Mouse (Mus musculus): ENCODE results near the gene Tent5c. TPM values are rescaled to one million over a fixed set of nuclear protein-coding genes. Genes with fewer than 3 reads are reported as not detected.

Tent5c gene
- polyA plus RNA-seq, 1 experiment from 2014 or later: 11.5 TPM

GRCm38 (mm10) chr3:100482324-100482911, 6.7 kb downstream of the Tent5c start:
- H3K27ac ChIP-seq (ENCODE audit: low read length): no peak overlapping the region
- H3K4me3 ChIP-seq (ENCODE audit: low read depth, low read length): no peak overlapping the region
- no peaks in the 10 kb centered on the region for H3K4me1 ChIP-seq (ENCODE audit: insufficient read depth, low read depth, low read length)
- H3K27me3 ChIP-seq (replicated peaks; ENCODE audit: insufficient read depth, low read length): no peaks in the 10 kb centered on the region
- no peaks in the 10 kb centered on the region for H3K36me3 ChIP-seq (ENCODE audit: insufficient read depth, low read length)
- no peak for DNase-seq (ENCODE audit: low spot score)
- no peak overlapping the region for H3K4me2 ChIP-seq (replicated peaks; ENCODE audit: low read depth, low read length)
- H3K9ac ChIP-seq (replicated peaks; ENCODE audit: low read depth): no peak overlapping the region
- ATAC-seq: peak; percentile 23; the same call in 1 of the 2 replicates
- no peaks in the 10 kb centered on the region for H3K9me3 ChIP-seq (ENCODE audit: low read length)
- WGBS: 37% methylated on average over 7 of the region's 7 CpGs
- TF ChIP-seq CTCF (IDR thresholded peaks at IDR 0.05) (no peak), EP300 (IDR thresholded peaks at IDR 0.05) (no peak)

GRCm38 (mm10) chr3:100480251-100481005, 8.7 kb downstream of the Tent5c start:
- no peak for DNase-seq (ENCODE audit: low spot score)
- Histone ChIP-seq H3K36me3 (ENCODE audit: insufficient read depth, low read length) (no peaks in the 10 kb centered on the region), H3K4me3 (ENCODE audit: low read depth, low read length) (no peak overlapping the region), H3K27ac (ENCODE audit: low read length) (no peak overlapping the region), H3K27me3 (replicated peaks; ENCODE audit: insufficient read depth, low read length) (no peaks in the 10 kb centered on the region), H3K4me2 (replicated peaks; ENCODE audit: low read depth, low read length) (no peak overlapping the region), H3K4me1 (ENCODE audit: insufficient read depth, low read depth, low read length) (no peaks in the 10 kb centered on the region), H3K9ac (replicated peaks; ENCODE audit: low read depth) (no peak overlapping the region), H3K9me3 (ENCODE audit: low read length) (no peaks in the 10 kb centered on the region)
- 51% methylated on average over 7 of the region's 7 CpGs for WGBS
- ATAC-seq: no peak
- TF ChIP-seq EP300 (IDR thresholded peaks at IDR 0.05) (no peak), CTCF (IDR thresholded peaks at IDR 0.05) (no peak)

- DNase-seq (ENCODE audit: low spot score) (no peak), ATAC-seq (no peak)
- no peaks in the 10 kb centered on the region for H3K27me3 ChIP-seq (replicated peaks; ENCODE audit: insufficient read depth, low read length)
- H3K9ac ChIP-seq (replicated peaks; ENCODE audit: low read depth): no peak overlapping the region
- H3K27ac ChIP-seq (ENCODE audit: low read length): no peak overlapping the region
- no peak overlapping the region for H3K4me2 ChIP-seq (replicated peaks; ENCODE audit: low read depth, low read length)
- no peak overlapping the region for H3K4me3 ChIP-seq (ENCODE audit: low read depth, low read length)
- no peaks in the 10 kb centered on the region for H3K4me1 ChIP-seq (ENCODE audit: insufficient read depth, low read depth, low read length)
- TF ChIP-seq EP300 (IDR thresholded peaks at IDR 0.05) (no peak), CTCF (IDR thresholded peaks at IDR 0.05) (no peak)
- no peaks in the 10 kb centered on the region for H3K36me3 ChIP-seq (ENCODE audit: insufficient read depth, low read length)
- whole genome bisulfite sequencing: 39% methylated on average over 7 of the region's 8 CpGs
- H3K9me3 ChIP-seq (ENCODE audit: low read length): no peaks in the 10 kb centered on the region
These were observed 14.1 kb downstream of the Tent5c start for GRCm38 (mm10) chr3:100474950-100475472.

GRCm38 (mm10) chr3:100474536-100474935, 14.6 kb downstream of the Tent5c start:
- H3K4me3 ChIP-seq (ENCODE audit: low read depth, low read length): no peak overlapping the region
- no peaks in the 10 kb centered on the region for H3K36me3 ChIP-seq (ENCODE audit: insufficient read depth, low read length)
- DNase-seq (ENCODE audit: low spot score): no peak
- no peaks in the 10 kb centered on the region for H3K4me1 ChIP-seq (ENCODE audit: insufficient read depth, low read depth, low read length)
- no peak for ATAC-seq
- 88% methylated on average over 7 of the region's 7 CpGs for WGBS
- TF ChIP-seq CTCF (IDR thresholded peaks at IDR 0.05) (no peak), EP300 (IDR thresholded peaks at IDR 0.05) (no peak)
- H3K27ac ChIP-seq (ENCODE audit: low read length): no peak overlapping the region
- H3K4me2 ChIP-seq (replicated peaks; ENCODE audit: low read depth, low read length): no peak overlapping the region
- no peaks in the 10 kb centered on the region for H3K27me3 ChIP-seq (replicated peaks; ENCODE audit: insufficient read depth, low read length)
- no peak overlapping the region for H3K9ac ChIP-seq (replicated peaks; ENCODE audit: low read depth)
- H3K9me3 ChIP-seq (ENCODE audit: low read length): no peaks in the 10 kb centered on the region

- no peak for TF ChIP-seq CTCF (IDR thresholded peaks at IDR 0.05)
- TF ChIP-seq EP300 (IDR thresholded peaks at IDR 0.05): no peak
- Histone ChIP-seq H3K27me3 (replicated peaks; ENCODE audit: insufficient read depth, low read length) (no peaks in the 10 kb centered on the region), H3K36me3 (ENCODE audit: insufficient read depth, low read length) (no peaks in the 10 kb centered on the region), H3K27ac (ENCODE audit: low read length) (no peak overlapping the region), H3K4me3 (ENCODE audit: low read depth, low read length) (no peak overlapping the region), H3K9me3 (ENCODE audit: low read length) (no peaks in the 10 kb centered on the region), H3K4me2 (replicated peaks; ENCODE audit: low read depth, low read length) (no peak overlapping the region), H3K9ac (replicated peaks; ENCODE audit: low read depth) (no peak overlapping the region), H3K4me1 (ENCODE audit: insufficient read depth, low read depth, low read length) (no peaks in the 10 kb centered on the region)
- WGBS: 86% methylated on average over 21 of the region's 21 CpGs
- ATAC-seq (no peak), DNase-seq (ENCODE audit: low spot score) (no peak)
These were observed 16.0 kb downstream of the Tent5c start for GRCm38 (mm10) chr3:100473146-100473545.

GRCm38 (mm10) chr3:100470902-100471301, 18.2 kb downstream of the Tent5c start:
- H3K4me2 ChIP-seq (replicated peaks; ENCODE audit: low read depth, low read length): no peak overlapping the region
- H3K36me3 ChIP-seq (ENCODE audit: insufficient read depth, low read length): no peaks in the 10 kb centered on the region
- TF ChIP-seq CTCF (IDR thresholded peaks at IDR 0.05) (no peak), EP300 (IDR thresholded peaks at IDR 0.05) (no peak)
- DNase-seq (ENCODE audit: low spot score) (no peak), ATAC-seq (no peak)
- H3K4me1 ChIP-seq (ENCODE audit: insufficient read depth, low read depth, low read length): no peaks in the 10 kb centered on the region
- H3K9me3 ChIP-seq (ENCODE audit: low read length): no peaks in the 10 kb centered on the region
- no peak overlapping the region for H3K9ac ChIP-seq (replicated peaks; ENCODE audit: low read depth)
- H3K27ac ChIP-seq (ENCODE audit: low read length): no peak overlapping the region
- H3K4me3 ChIP-seq (ENCODE audit: low read depth, low read length): no peak overlapping the region
- 62% methylated on average over 3 of the region's 3 CpGs for WGBS
- no peaks in the 10 kb centered on the region for H3K27me3 ChIP-seq (replicated peaks; ENCODE audit: insufficient read depth, low read length)
